Mouse (Mus musculus): Measurements from ENCODE around the gene Gm13043. TPM values are rescaled to one million over a fixed set of nuclear protein-coding genes. Genes with fewer than 3 reads are reported as not detected.
"Not testable (repeated sequence)": the region's sequence is repeated elsewhere in the genome, so short reads cannot be mapped to it uniquely, and the experiment has no call there.

The Gm13043 gene
- not detected in 2 replicates for polyA plus RNA-seq (2015; fragmentation: Nextera tagmentation; extraction: Ambion mirVana)

DNA sequence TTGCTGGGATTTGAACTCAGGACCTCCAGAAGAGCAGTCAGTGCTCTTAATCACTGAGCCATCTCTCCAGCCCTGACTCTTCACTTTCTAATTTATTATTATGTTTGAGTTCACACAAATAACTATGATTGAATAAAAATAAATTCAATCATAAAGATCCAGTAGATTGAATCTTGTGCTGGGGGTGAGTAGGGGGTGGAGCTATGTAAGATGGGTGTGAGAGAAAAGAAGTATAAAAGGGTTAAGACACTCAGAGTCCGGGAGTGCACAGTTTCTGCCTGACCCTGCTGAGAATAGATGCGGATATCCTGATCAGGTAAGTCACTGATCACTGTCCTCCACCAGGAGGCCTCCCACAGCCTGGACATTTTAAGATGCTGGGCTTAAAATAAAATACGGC is at the start of gene Gm13043:
Gene Gm13043 (plus strand): TSS at position 301 of the 400 bp plus-strand sequence.
- Histone ChIP-seq H3K9ac (no peak within 1 kb of the TSS), H3K9me3 (no peaks in the 10 kb centered on the region), H3K27ac (replicated peaks) (no peak within 1 kb of the TSS), H3K36me3 (no peaks in the 10 kb centered on the region), H3K4me2 (no peak within 1 kb of the TSS), H3K27me3 (no peaks in the 10 kb centered on the region), H3K4me1 (replicated peaks) (no peaks in the 10 kb centered on the region), H3K4me3 (no peak within 1 kb of the TSS)
- ATAC-seq (ENCODE audit: low FRiP score, low read depth), result no peak
- 93% methylated on average over 3 of the region's 3 CpGs for WGBS

DNA sequence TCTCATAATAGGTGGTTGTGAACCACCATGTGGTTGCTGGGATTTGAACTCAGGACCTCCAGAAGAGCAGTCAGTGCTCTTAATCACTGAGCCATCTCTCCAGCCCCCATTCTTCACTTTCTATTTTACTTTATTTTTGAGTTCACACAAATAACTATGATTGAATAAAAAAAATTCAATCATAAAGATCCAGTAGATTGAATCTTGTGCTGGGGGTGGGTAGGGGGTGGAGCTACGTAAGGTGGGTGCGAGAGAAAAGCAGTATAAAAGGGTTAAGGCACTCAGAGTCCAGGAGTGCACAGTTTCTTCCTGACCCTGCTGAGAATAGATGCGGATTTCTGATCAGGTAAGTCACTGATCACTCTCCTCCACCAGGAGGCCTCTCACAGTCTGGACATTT is 24.5 kb downstream of the Gm13043 start, which contains the start of gene Gm13040:
Gene Gm13040 (plus strand): TSS at position 301 of the 400 bp plus-strand sequence.
- ATAC-seq (ENCODE audit: low FRiP score, low read depth); H3K4me1 ChIP-seq (replicated peaks); H3K36me3 ChIP-seq; H3K4me2 ChIP-seq; H3K4me3 ChIP-seq; H3K27ac ChIP-seq (replicated peaks); H3K27me3 ChIP-seq; H3K9me3 ChIP-seq; H3K9ac ChIP-seq: not testable (repeated sequence)
- no CpG with 5 or more reads among the region's 3 CpGs for WGBS

DNA sequence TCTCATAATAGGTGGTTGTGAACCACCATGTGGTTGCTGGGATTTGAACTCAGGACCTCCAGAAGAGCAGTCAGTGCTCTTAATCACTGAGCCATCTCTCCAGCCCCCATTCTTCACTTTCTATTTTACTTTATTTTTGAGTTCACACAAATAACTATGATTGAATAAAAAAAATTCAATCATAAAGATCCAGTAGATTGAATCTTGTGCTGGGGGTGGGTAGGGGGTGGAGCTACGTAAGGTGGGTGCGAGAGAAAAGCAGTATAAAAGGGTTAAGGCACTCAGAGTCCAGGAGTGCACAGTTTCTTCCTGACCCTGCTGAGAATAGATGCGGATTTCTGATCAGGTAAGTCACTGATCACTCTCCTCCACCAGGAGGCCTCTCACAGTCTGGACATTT is 40.3 kb downstream of the Gm13043 start, which contains the start of the genes BC080695 and Gm13057:
Gene BC080695 (plus strand): TSS at position 301 of the 400 bp plus-strand sequence.
Gene Gm13057 (plus strand): TSS at position 310 of the 400 bp plus-strand sequence.
- H3K36me3 ChIP-seq; H3K4me1 ChIP-seq (replicated peaks); H3K27ac ChIP-seq (replicated peaks); H3K9me3 ChIP-seq; H3K9ac ChIP-seq; H3K4me3 ChIP-seq; H3K27me3 ChIP-seq; H3K4me2 ChIP-seq; ATAC-seq (ENCODE audit: low FRiP score, low read depth): not testable (repeated sequence)
- no CpG with 5 or more reads among the region's 3 CpGs for WGBS

Other genes starting within 250 kb of the Gm13043 start
- 53.3 and 55.1 TPM in 2 replicates for gene Pdpn, start 211.8 kb upstream of the Gm13043 start, polyA plus RNA-seq (2015; fragmentation: Nextera tagmentation; extraction: Ambion mirVana)
- 0.33 and 0.43 TPM in 2 replicates for gene Lrrc38, start 161.6 kb upstream of the Gm13043 start, polyA plus RNA-seq (2015; fragmentation: Nextera tagmentation; extraction: Ambion mirVana)
- not detected in 2 replicates for gene Pramel1, start 116.9 kb upstream of the Gm13043 start, polyA plus RNA-seq (2015; fragmentation: Nextera tagmentation; extraction: Ambion mirVana)
- gene Pramef8, start 98.9 kb upstream of the Gm13043 start, polyA plus RNA-seq (2015; fragmentation: Nextera tagmentation; extraction: Ambion mirVana), result 22.0 and 22.5 TPM in 2 replicates
- gene Oog4, start 61.0 kb upstream of the Gm13043 start, polyA plus RNA-seq (2015; fragmentation: Nextera tagmentation; extraction: Ambion mirVana), result not detected in 2 replicates
- gene Gm13040, start 24.6 kb downstream of the Gm13043 start, polyA plus RNA-seq (2015; fragmentation: Nextera tagmentation; extraction: Ambion mirVana), result not detected in 2 replicates
- gene BC080695, start 40.4 kb downstream of the Gm13043 start, polyA plus RNA-seq (2015; fragmentation: Nextera tagmentation; extraction: Ambion mirVana), result not detected in 2 replicates
- not detected in 2 replicates for gene Gm13057, start 40.4 kb downstream of the Gm13043 start, polyA plus RNA-seq (2015; fragmentation: Nextera tagmentation; extraction: Ambion mirVana)
- gene Gm13083, start 103.7 kb downstream of the Gm13043 start, polyA plus RNA-seq (2015; fragmentation: Nextera tagmentation; extraction: Ambion mirVana), result not detected in 2 replicates
- gene Gm13088, start 145.9 kb downstream of the Gm13043 start, polyA plus RNA-seq (2015; fragmentation: Nextera tagmentation; extraction: Ambion mirVana), result not detected in 2 replicates
- gene Gm13089, start 191.4 kb downstream of the Gm13043 start, polyA plus RNA-seq (2015; fragmentation: Nextera tagmentation; extraction: Ambion mirVana), result not detected in 2 replicates
- not detected in 2 replicates for gene Gm13078, start 208.1 kb downstream of the Gm13043 start, polyA plus RNA-seq (2015; fragmentation: Nextera tagmentation; extraction: Ambion mirVana)